Mouse (Mus musculus) layer of hippocampus, adult 18-20 months (tissue): ENCODE measurements at regions not wholly inside any gene's neighbourhood (a gene's known extent, or its start where the extent isn't known, plus 50 kb on each side); places are given as distances from the start of the nearest gene placed in this dataset.
A peak's percentile ranks its signal among the peaks of the same experiment; 100 is the strongest.

Experiments
- DNase-seq, 2 experiments: peaks; one replicate each; pipeline ENCODE4 v3.0.0; 2022; ENCODE audit warnings: low spot score in 2 of 2

- no peak for DNase-seq
Observed at GRCm38 (mm10) chr8:87209295-87209694, 263.1 kb downstream of the Cbln1 start.

- no peak for DNase-seq
Observed at GRCm38 (mm10) chr8:87208036-87208435, 264.4 kb downstream of the Cbln1 start.

- no peak for DNase-seq
Observed at GRCm38 (mm10) chr8:87202639-87203160, 269.7 kb downstream of the Cbln1 start.

GRCm38 (mm10) chr8:87199461-87200131 is 272.8 kb downstream of the Cbln1 start:
- DNase-seq: no peak

- peak in 1 of 2 experiments; percentile 19 for DNase-seq
Observed at GRCm38 (mm10) chr8:87197867-87198536, 274.4 kb downstream of the Cbln1 start.

- DNase-seq: no peak
Observed at GRCm38 (mm10) chr8:87197000-87197399, 275.4 kb downstream of the Cbln1 start.

GRCm38 (mm10) chr8:87196050-87196449 is 276.4 kb downstream of the Cbln1 start:
- DNase-seq: no peak

- DNase-seq: no peak
Observed at GRCm38 (mm10) chr8:87189791-87190385, 282.5 kb downstream of the Cbln1 start.

- DNase-seq: no peak
Observed at GRCm38 (mm10) chr8:87182888-87183287, 289.5 kb downstream of the Cbln1 start.

- DNase-seq: no peak
Observed at GRCm38 (mm10) chr8:87178561-87178960, 293.5 kb upstream of the N4bp1 start.

GRCm38 (mm10) chr8:87177620-87178019 is 292.6 kb upstream of the N4bp1 start:
- DNase-seq: no peak

GRCm38 (mm10) chr8:87175097-87175496 is 290.0 kb upstream of the N4bp1 start:
- DNase-seq: peak in 1 of 2 experiments; percentile 29

- DNase-seq: no peak
Observed at GRCm38 (mm10) chr8:87173720-87174119, 288.7 kb upstream of the N4bp1 start.

- no peak for DNase-seq
Observed at GRCm38 (mm10) chr8:87166771-87167170, 281.7 kb upstream of the N4bp1 start.

- no peak for DNase-seq
Observed at GRCm38 (mm10) chr8:87160416-87160815, 275.4 kb upstream of the N4bp1 start.

- DNase-seq: peak in 1 of 2 experiments; percentile 15
Observed at GRCm38 (mm10) chr8:87158322-87158721, 273.3 kb upstream of the N4bp1 start.

GRCm38 (mm10) chr8:87155819-87156425 is 270.9 kb upstream of the N4bp1 start:
- no peak for DNase-seq

- DNase-seq: no peak
Observed at GRCm38 (mm10) chr8:87152068-87152915, 267.2 kb upstream of the N4bp1 start.

- no peak for DNase-seq
Observed at GRCm38 (mm10) chr8:87148853-87149252, 263.8 kb upstream of the N4bp1 start.

- DNase-seq: no peak
Observed at GRCm38 (mm10) chr8:87147704-87148103, 262.6 kb upstream of the N4bp1 start.

- no peak for DNase-seq
Observed at GRCm38 (mm10) chr8:87137412-87137811, 252.4 kb upstream of the N4bp1 start.
